Mouse (Mus musculus): ENCODE measurements around the gene Rrp9. TPM values are rescaled to one million over a fixed set of nuclear protein-coding genes. Genes with fewer than 3 reads are reported as not detected.
"Not testable (repeated sequence)": the region's sequence is repeated elsewhere in the genome, so short reads cannot be mapped to it uniquely, and the experiment has no call there.

Rrp9 gene
- total and polyA plus RNA-seq, 2 experiments from 2014 or later, result 21.0 to 54.6 TPM

DNA sequence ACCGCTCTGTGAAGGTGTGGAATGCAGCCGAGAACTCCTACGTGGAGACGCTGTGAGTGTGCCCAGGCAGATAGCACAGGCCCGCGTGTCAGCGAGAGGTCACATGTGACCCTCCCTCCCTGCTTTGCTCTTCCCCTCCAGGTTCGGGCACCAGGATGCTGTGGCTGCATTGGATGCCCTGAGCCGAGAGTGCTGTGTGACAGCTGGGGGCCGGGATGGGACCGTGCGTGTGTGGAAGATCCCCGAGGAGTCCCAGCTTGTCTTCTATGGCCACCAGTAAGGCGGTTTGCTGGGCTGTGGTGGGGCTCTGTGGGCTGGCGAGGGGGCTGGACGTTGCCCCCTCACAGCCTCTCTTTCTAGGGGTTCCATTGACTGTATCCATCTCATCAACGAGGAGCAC is 7.8 kb downstream of the Rrp9 start:
- no peaks in the 10 kb centered on the region for H3K27me3 ChIP-seq (ENCODE audit: control insufficient read depth, insufficient read depth, low read length)

DNA sequence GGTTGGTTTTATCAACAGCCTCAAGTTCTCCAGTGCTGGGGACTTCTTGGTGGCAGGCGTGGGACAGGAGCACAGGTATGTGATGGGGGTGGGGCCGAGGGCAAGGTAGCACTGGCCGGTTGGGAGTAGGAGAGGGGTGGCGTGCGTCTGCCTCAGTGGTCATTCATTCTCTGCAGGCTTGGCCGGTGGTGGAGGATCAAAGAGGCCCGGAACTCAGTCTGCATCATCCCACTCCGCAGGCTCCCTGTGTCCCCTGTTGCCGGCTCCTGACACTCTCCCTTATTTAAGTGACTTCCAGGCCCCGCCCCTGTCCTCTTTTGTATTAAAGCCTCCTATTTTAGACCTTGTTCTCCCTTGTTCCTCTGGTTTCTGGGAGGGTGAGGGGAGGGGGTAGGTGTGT is 9.3 kb downstream of the Rrp9 start:
- 91% methylated on average over 10 of the region's 10 CpGs for WGBS
- ATAC-seq (ENCODE audit: insufficient read depth, low read depth) (no peak), DNase-seq (ENCODE audit: low spot score) (no peak)
- H3K9me3 ChIP-seq (replicated peaks; ENCODE audit: control insufficient read depth, low read length), result no peaks in the 10 kb centered on the region
- H3K4me1 ChIP-seq (ENCODE audit: control insufficient read depth, insufficient read depth), result no peaks in the 10 kb centered on the region
- TF ChIP-seq EP300 (IDR thresholded peaks at IDR 0.05; ENCODE audit: low read depth) (no peak), CTCF (IDR thresholded peaks at IDR 0.05; ENCODE audit: low read depth) (no peak)
- no peak overlapping the region for H3K4me3 ChIP-seq (ENCODE audit: low read depth, low read length)
- H3K36me3 ChIP-seq (replicated peaks; ENCODE audit: control insufficient read depth, insufficient read depth, low read length), result peaks cover 49% of the 10 kb centered on the region
- H3K27ac ChIP-seq (ENCODE audit: low read depth), result no peak overlapping the region
- no peaks in the 10 kb centered on the region for H3K27me3 ChIP-seq (ENCODE audit: control insufficient read depth, insufficient read depth, low read length)
- no peak overlapping the region for H3K4me2 ChIP-seq (ENCODE audit: low read depth, low read length)
- H3K9ac ChIP-seq (replicated peaks; ENCODE audit: low read depth, low read length), result no peak overlapping the region

More for the DNA sequence above, 7.8 kb downstream of the Rrp9 start:
- no peak overlapping the region for H3K4me2 ChIP-seq (ENCODE audit: low read depth, low read length)
- H3K4me1 ChIP-seq (ENCODE audit: control insufficient read depth, insufficient read depth), result no peaks in the 10 kb centered on the region
- H3K9me3 ChIP-seq (replicated peaks; ENCODE audit: control insufficient read depth, low read length), result no peaks in the 10 kb centered on the region
- H3K36me3 ChIP-seq (replicated peaks; ENCODE audit: control insufficient read depth, insufficient read depth, low read length), result peaks cover 49% of the 10 kb centered on the region
- ATAC-seq (ENCODE audit: insufficient read depth, low read depth), result no peak
- TF ChIP-seq CTCF (IDR thresholded peaks at IDR 0.05; ENCODE audit: low read depth) (no peak), EP300 (IDR thresholded peaks at IDR 0.05; ENCODE audit: low read depth) (no peak)
- 84% methylated on average over 17 of the region's 17 CpGs for WGBS
- no peak overlapping the region for H3K27ac ChIP-seq (ENCODE audit: low read depth)
- H3K4me3 ChIP-seq (ENCODE audit: low read depth, low read length), result no peak overlapping the region
- no peak for DNase-seq (ENCODE audit: low spot score)
- H3K9ac ChIP-seq (replicated peaks; ENCODE audit: low read depth, low read length), result no peak overlapping the region

DNA sequence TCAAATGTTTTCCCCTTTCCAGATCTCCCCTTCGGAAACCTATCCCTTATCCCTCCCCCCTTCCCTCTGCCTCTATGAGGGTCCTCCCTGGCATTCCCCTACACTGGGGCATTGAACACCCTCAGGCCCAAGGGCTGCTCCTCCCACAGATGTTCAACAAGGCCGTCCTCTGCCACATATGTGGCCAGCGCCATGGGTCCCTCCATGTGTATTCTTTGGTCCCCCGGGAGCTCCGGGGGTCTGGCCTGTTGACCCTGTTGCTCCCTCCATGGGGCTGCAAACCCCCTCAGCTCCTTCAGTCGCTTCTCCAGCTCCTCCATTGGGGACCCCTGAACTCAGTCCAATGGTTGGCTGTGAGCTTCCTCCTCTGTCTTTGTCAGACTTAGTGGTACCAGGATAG is 11.8 kb downstream of the Rrp9 start:
- not testable (repeated sequence) for H3K9me3 ChIP-seq (replicated peaks; ENCODE audit: control insufficient read depth, low read length); ATAC-seq (ENCODE audit: insufficient read depth, low read depth); H3K27ac ChIP-seq (ENCODE audit: low read depth); DNase-seq (ENCODE audit: low spot score); H3K4me3 ChIP-seq (ENCODE audit: low read depth, low read length); H3K4me2 ChIP-seq (ENCODE audit: low read depth, low read length); H3K27me3 ChIP-seq (ENCODE audit: control insufficient read depth, insufficient read depth, low read length); H3K4me1 ChIP-seq (ENCODE audit: control insufficient read depth, insufficient read depth); H3K9ac ChIP-seq (replicated peaks; ENCODE audit: low read depth, low read length)
- peaks cover 34% of the 10 kb centered on the region for H3K36me3 ChIP-seq (replicated peaks; ENCODE audit: control insufficient read depth, insufficient read depth, low read length)
- 86% methylated on average over 6 of the region's 6 CpGs for WGBS

DNA sequence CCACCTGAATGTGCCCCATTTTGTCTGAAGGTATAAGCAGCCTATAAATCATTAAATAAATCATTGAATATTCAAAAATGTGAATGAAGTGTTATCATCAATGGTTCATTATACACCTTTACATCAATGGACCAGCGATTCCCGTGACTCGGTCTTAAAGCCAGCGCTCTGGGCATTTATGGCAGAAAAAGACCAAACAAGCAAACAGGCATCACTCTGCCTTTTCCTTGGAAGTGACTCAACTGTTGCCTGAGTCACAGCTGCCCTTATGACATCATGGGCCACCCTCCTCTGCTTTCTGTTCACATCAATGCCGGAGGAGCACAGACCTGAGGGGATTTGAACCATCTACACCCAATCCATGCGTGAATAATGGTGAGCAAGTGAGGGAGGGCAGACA is 23.9 kb downstream of the Rrp9 start, which contains the start of gene Iqcf1:
Gene Iqcf1 (plus strand): TSS at position 301 of the 400 bp plus-strand sequence.
- WGBS, result 85% methylated on average over 6 of the region's 6 CpGs
- H3K4me2 ChIP-seq (ENCODE audit: low read depth, low read length), result no peak within 1 kb of the TSS
- no peak within 1 kb of the TSS for H3K27ac ChIP-seq (ENCODE audit: low read depth)
- H3K9ac ChIP-seq (replicated peaks; ENCODE audit: low read depth, low read length), result no peak within 1 kb of the TSS
- H3K36me3 ChIP-seq (replicated peaks; ENCODE audit: control insufficient read depth, insufficient read depth, low read length), result no peaks in the 10 kb centered on the region
- H3K4me1 ChIP-seq (ENCODE audit: control insufficient read depth, insufficient read depth), result no peaks in the 10 kb centered on the region
- H3K27me3 ChIP-seq (ENCODE audit: control insufficient read depth, insufficient read depth, low read length), result no peaks in the 10 kb centered on the region
- no peak for ATAC-seq (ENCODE audit: insufficient read depth, low read depth)
- no peak within 1 kb of the TSS for H3K4me3 ChIP-seq (ENCODE audit: low read depth, low read length)
- no peak for DNase-seq (ENCODE audit: low spot score)
- H3K9me3 ChIP-seq (replicated peaks; ENCODE audit: control insufficient read depth, low read length), result no peaks in the 10 kb centered on the region
- TF ChIP-seq EP300 (IDR thresholded peaks at IDR 0.05; ENCODE audit: low read depth), result no peak
- TF ChIP-seq CTCF (IDR thresholded peaks at IDR 0.05; ENCODE audit: low read depth), result no peak

DNA sequence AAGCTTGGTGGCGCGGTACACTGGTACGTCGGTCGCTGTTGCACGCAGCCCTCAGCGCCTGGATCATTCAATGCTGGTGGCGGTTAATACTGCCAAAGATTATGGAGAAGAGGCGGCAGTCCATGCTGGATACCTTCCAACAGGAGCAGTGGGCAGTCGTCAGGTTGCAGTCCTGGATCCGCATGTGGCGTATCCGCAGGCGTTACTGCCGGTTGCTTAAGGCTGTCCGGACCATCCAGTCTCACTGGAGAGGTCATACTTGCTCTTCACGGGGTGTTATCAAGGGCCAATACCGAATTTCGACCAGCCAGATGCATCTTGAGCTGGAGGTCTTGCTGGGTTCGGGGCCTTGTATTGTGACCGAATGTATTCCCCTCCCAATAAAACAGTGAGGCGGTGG is 26.1 kb downstream of the Rrp9 start:
- Histone ChIP-seq H3K9me3 (replicated peaks; ENCODE audit: control insufficient read depth, low read length) (no peaks in the 10 kb centered on the region), H3K4me3 (ENCODE audit: low read depth, low read length) (no peak overlapping the region), H3K27ac (ENCODE audit: low read depth) (no peak overlapping the region), H3K27me3 (ENCODE audit: control insufficient read depth, insufficient read depth, low read length) (no peaks in the 10 kb centered on the region), H3K4me1 (ENCODE audit: control insufficient read depth, insufficient read depth) (no peaks in the 10 kb centered on the region), H3K36me3 (replicated peaks; ENCODE audit: control insufficient read depth, insufficient read depth, low read length) (no peaks in the 10 kb centered on the region), H3K9ac (replicated peaks; ENCODE audit: low read depth, low read length) (no peak overlapping the region), H3K4me2 (ENCODE audit: low read depth, low read length) (no peak overlapping the region)
- DNase-seq (ENCODE audit: low spot score) (no peak), ATAC-seq (ENCODE audit: insufficient read depth, low read depth) (no peak)
- 83% methylated on average over 22 of the region's 22 CpGs for WGBS
- TF ChIP-seq EP300 (IDR thresholded peaks at IDR 0.05; ENCODE audit: low read depth), result no peak
- TF ChIP-seq CTCF (IDR thresholded peaks at IDR 0.05; ENCODE audit: low read depth), result no peak

DNA sequence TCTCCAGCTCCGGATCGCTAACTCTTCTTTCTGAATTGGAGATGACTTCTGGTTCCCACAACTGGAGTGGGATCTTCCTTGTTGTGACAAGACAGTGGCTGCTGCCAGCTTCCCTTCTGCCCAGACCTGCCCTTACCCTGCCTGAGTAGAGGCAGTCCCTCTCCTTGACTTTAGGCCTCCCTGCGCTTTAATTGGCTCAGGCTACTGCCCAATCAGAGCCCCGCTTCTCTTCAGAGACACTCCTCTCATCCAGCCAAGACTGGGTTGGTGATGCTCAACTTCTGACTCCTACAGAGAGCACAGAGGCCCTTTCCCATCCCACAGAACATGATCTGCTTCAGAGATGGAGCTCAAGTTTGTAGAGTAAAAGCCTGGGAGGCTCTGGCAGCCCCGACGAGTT is 28.5 kb downstream of the Rrp9 start:
- no peak overlapping the region for H3K9ac ChIP-seq (replicated peaks; ENCODE audit: low read depth, low read length)
- no peaks in the 10 kb centered on the region for H3K27me3 ChIP-seq (ENCODE audit: control insufficient read depth, insufficient read depth, low read length)
- H3K27ac ChIP-seq (ENCODE audit: low read depth), result no peak overlapping the region
- no peaks in the 10 kb centered on the region for H3K4me1 ChIP-seq (ENCODE audit: control insufficient read depth, insufficient read depth)
- no peaks in the 10 kb centered on the region for H3K9me3 ChIP-seq (replicated peaks; ENCODE audit: control insufficient read depth, low read length)
- TF ChIP-seq EP300 (IDR thresholded peaks at IDR 0.05; ENCODE audit: low read depth) (no peak), CTCF (IDR thresholded peaks at IDR 0.05; ENCODE audit: low read depth) (no peak)
- H3K36me3 ChIP-seq (replicated peaks; ENCODE audit: control insufficient read depth, insufficient read depth, low read length), result no peaks in the 10 kb centered on the region
- no peak for DNase-seq (ENCODE audit: low spot score)
- ATAC-seq (ENCODE audit: insufficient read depth, low read depth), result no peak
- H3K4me3 ChIP-seq (ENCODE audit: low read depth, low read length), result no peak overlapping the region
- 57% methylated on average over 6 of the region's 6 CpGs for WGBS
- no peak overlapping the region for H3K4me2 ChIP-seq (ENCODE audit: low read depth, low read length)

Measured in heart, postnatal 0 days (tissue).